Mouse (Mus musculus) retina, postnatal 1 day (tissue): ENCODE measurements at regions not wholly inside any gene's neighbourhood (a gene's known extent, or its start where the extent isn't known, plus 50 kb on each side); places are given as distances from the start of the nearest gene placed in this dataset.
A peak's percentile ranks its signal among the peaks of the same experiment; 100 is the strongest.
"Not testable (repeated sequence)": the region's sequence is repeated elsewhere in the genome, so short reads cannot be mapped to it uniquely, and the experiment has no call there.

Source experiments
- DNase-seq: peaks from one replicate; pipeline ENCODE4 v3.0.0-alpha.2; 2012

GRCm38 (mm10) chr9:33050789-33051188, 414.8 kb downstream of the Ets1 start:
- no peak for DNase-seq

DNA sequence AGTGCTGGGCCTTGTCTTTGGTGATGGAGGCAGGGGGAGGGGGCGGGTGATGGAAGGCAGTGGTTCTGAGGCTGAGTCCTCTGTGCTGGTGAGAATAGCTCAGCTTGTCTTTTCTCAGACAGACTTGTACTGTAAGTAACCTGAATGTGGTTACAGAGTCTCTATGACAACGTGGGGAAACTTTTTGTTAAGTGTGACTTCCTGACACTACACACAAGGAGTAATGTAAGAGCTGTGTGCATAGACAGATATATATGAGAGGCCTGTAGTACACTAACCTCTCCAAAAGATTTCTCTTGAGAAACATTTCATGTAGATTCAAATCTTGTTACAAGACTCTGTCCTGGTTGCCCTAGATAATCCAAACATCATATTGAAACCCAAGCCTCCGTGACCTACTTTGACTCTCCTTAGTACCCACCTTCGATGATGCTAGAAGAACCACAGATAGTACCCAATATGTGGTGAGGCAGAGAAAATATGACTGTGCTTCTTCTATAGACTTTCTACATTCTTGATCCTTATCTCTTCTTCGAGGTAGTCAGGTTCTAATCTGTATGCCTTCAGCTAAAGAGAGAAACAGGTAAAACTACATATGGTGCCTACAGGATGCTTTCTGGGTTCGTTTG, 424.7 kb downstream of the Ets1 start:
- DNase-seq: no peak

GRCm38 (mm10) chr9:33062476-33062875, 426.5 kb downstream of the Ets1 start:
- DNase-seq: peak; percentile 65

- no peak for DNase-seq
Observed at GRCm38 (mm10) chr9:33065331-33065730, 429.3 kb downstream of the Ets1 start.

DNA sequence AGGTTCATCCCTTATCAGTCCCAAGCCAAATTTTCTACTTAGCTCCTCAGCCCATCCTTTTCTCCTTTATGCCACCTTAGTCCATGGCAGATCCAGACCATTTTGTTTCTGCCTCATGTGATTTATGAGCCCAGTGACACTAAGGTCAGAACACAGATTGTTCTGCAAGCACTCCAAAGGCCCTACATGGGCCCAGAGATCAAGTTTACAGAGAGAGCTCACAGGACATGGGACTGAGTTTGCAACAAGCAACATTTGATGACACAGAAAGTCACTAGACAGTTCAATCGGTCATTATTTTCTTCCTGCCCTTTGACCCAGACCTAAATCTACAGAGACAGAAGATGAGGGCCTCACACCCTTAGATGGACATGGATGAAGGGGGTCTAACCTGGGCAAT, 431.5 kb downstream of the Ets1 start:
- no peak for DNase-seq

DNA sequence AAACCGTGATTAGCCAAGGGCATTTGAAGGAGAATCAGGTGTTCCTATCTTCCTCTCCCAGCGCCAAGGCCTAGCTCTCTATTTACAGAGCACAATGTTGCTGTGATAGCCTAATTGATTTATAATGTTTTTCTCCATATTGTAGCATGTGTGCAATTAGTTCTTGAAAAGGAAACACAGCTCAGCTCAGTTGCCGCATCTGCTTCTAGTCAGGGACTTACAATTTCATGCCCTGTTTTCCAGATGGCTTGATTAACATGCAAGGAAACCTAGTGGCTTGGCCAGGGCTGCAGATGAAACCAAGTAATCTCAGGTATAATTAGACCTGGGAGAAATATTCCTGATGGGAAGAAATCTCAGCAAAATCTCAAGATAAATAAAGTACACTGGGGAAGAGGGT, 434.1 kb downstream of the Ets1 start:
- DNase-seq: no peak

DNA sequence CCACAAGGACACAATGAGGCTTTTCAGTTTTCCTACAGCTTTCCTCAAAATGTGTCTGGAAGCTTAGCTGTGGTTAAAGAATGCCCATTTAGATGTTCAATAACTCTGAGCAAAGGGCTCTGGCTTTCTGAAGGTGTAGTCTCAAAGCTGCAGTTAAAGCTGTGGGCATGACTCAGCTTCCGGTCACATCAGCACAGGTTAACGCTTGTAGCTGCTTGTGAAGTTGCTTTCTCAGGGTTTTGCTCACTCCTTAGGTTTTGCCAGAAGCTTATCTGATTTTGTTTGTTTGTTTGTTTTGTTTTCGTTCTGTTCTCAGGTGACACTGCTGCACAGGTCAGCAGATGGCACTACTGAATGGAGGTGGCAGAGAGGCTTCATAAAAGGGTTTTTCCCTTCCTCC, 444.2 kb downstream of the Ets1 start:
- DNase-seq: no peak

GRCm38 (mm10) chr9:33080774-33081173, 444.8 kb downstream of the Ets1 start:
- DNase-seq: no peak

GRCm38 (mm10) chr9:33089977-33090376, 454.0 kb downstream of the Ets1 start:
- DNase-seq: no peak

DNA sequence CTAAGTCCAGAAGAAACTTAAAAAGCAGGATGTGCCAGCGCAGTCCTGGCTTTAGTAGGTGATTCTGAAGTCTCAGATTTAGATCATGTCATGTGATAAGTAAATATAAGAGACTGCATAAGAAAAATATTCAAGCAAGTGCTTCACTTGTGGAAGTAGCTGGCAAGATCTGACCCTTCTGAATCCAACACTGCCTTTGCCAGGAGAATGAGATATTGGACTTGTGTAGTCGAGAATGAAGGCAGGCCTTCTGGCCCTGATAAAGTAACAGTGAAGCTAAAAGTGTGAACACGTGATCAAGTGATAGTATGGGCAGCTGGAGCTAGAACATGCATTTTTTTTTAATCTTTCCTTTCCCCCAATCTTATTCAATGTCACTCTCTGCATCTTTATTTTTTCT, 455.6 kb downstream of the Ets1 start:
- no peak for DNase-seq

DNA sequence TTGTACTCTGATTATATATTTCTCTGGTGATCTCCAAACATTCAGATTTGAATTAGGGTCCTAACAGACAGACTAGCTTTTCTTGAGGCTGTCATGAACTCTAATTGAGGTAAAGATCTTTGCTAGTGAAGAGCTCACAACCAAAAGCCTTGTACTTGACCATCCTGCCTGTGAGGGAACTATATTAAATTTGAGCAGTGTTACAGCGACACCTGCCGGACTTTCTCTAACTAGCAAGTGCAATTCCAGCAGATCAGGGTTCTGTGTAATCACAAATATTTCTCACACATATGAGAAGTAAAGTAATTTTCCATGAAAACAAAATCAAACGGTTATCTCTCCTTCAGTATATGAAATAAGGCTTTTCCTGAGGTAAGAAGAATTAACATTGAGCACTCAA, 459.6 kb downstream of the Ets1 start:
- DNase-seq: peak; percentile 75

- DNase-seq: no peak
Observed at GRCm38 (mm10) chr9:33101206-33101605, 465.2 kb downstream of the Ets1 start.

GRCm38 (mm10) chr9:33104623-33105074, 468.6 kb downstream of the Ets1 start:
- no peak for DNase-seq

- no peak for DNase-seq
Observed at GRCm38 (mm10) chr9:33123841-33124240, 487.8 kb downstream of the Ets1 start.

GRCm38 (mm10) chr9:33152186-33152585, 516.2 kb downstream of the Ets1 start:
- DNase-seq: no peak

GRCm38 (mm10) chr9:33168159-33168558, 532.1 kb downstream of the Ets1 start:
- no peak for DNase-seq

- not testable (repeated sequence) for DNase-seq
Observed at GRCm38 (mm10) chr9:33169093-33169492, 533.1 kb downstream of the Ets1 start.

DNA sequence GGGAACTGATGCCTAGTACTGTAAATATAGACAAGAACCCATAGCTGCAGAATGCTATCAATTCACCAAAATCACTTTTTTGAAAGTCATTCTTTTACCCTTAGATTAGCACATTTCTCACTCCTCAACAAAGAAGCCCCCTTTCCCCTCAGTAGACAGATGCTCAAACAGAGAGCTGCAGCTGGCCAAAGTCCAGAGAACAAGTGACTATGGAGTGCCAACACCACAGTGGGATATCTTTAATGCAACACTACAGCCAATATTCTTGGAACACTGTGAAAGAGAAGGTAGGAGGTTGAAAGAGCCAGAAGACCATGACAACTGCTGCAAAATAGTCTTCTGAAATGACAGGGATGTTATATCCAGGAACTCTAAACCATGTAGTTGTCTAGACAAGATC, 544.0 kb downstream of the Ets1 start:
- DNase-seq: no peak

DNA sequence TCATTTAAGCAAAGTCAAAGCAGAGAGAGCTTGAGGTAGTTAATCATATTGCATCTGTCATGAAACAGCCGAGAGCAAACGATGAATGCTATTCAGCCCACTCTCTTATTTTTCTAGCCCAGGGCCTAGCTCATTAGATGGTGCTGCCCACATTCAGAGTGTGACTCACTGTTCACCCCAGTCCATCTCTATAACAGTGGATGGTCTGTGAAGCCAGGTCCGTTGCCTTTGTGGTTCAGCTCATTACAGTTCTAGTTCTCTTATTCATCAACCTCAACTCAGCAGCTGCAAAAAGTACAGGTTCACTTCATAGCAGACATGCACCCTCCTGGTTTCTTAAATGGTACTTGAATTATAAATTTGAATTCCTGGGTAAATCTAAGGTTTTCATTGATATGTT, 551.2 kb downstream of the Ets1 start:
- DNase-seq: no peak

DNA sequence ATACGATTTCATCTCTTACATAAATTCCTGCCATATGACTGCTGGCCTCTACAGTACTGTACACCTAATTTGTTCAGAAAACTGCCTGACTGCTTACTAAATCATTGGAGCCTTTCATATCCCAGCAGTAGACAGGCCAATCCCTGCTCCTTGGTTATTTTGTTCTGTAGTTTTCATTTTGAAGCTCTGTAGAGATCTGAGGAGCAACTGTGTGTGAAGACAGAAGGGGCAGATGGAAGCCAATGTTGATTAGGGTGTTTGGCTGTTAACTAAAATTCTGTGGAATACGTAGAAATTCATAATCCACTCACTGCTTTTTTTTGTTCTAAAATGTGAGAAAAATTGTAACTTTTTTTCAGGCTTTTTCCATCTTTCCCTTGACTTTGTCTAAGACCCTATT, 573.1 kb downstream of the Ets1 start:
- DNase-seq: no peak

- no peak for DNase-seq
Observed at GRCm38 (mm10) chr9:33214523-33214922, 578.5 kb downstream of the Ets1 start.

- DNase-seq: no peak
Observed at GRCm38 (mm10) chr9:33220981-33221380, 585.0 kb downstream of the Ets1 start.

DNA sequence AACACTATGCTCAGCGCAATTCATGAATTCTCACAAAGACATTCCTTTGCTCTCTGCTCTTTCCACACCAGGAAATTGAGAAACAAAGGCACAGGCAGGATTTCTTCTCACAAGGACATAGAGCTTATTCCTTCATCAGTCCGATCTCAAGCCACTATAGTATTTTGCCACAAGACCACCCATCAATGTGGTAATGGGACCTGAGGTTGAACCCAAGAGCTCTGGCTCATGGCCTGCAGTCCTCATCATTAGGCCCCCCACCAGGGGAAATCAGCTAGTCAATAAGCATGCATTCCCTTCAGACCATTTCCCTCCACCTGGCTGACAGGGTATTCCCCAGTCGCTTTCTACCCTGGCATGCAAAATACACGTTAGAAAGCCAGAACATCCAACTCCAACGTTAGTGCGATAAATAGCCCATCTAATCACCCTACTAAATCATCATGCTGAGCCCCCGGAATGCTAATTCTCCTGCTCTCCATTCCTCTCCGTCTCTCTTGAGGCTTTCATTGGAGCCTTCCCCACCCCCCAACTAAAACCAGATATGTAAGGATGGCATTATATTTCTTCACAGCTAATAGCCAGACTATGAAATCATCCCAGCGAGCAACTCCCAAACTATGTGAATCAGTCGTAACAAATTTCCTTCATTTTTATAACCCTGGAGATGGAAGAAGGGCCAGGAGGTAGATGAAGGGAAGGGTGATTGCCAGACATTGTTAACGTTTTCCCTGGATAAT, 586.2 kb downstream of the Ets1 start:
- no peak for DNase-seq

- peak; percentile 93 for DNase-seq
Observed at GRCm38 (mm10) chr9:33233699-33234131, 597.7 kb downstream of the Ets1 start.

GRCm38 (mm10) chr9:33238190-33238589, 602.2 kb downstream of the Ets1 start:
- DNase-seq: no peak
